Mouse (Mus musculus) CD4-positive naive resting alpha-beta T cell, adult 57 days (primary cell): ENCODE measurements around the gene Gm29582. TPM values are rescaled to one million over a fixed set of nuclear protein-coding genes. Genes with fewer than 3 reads are reported as not detected.

Experiments
- total RNA-seq: library from RNA; stranded (reverse); gene quantifications from one replicate; pipeline ENCODE4 v1.2.4, GENCODE M21; 2023

The Gm29582 gene
- not detected for total RNA-seq

DNA sequence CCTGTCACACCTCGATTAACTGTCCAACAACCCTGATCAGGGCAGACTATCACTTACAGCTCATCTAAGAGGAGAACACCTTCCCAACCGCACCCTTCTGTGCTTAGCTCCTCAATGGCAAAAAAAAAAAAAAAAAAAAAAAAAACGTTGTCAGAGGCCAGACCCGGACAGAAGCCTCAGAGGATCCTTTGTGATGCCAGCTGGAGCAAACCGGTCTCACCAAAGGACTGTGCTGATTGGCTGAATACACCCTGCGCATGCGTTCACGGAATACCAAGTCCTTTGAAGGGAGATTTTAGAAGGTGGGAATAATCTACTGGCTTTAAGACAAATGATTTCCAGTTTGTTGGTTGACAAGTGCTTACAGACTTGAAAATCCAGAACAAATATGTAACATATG is at the start of gene Gm29582:
TSS of gene Gm29582 (minus strand) at position 101 of the 400 bp plus-strand sequence.

